Comparison of ENCODE assay signal across 9 mouse cellular contexts in genomic region chr2:4253348-4253747, GRCm38 (mm10).
DNase-seq lines count a peak whose midpoint lies in the region; ATAC-seq and TF ChIP-seq lines count a peak whose summit lies in the region.
"Had no signal": no experiment of that assay in that cellular context is flagged by ENCODE, and none has a peak within 500 bp of the region (broad histone marks: within the 10 kb centered on the region; RNA-seq: fewer than 3 reads in every experiment).

No protein-coding gene starts in this region.

- H3K4me3 ChIP-seq in MEL (ENCODE audit: control insufficient read depth in 1 of 2, insufficient read depth in 1 of 2, low read depth in 2 of 2, low read length in 2 of 2) = no peak overlapping the region
- H3K4me3 ChIP-seq in embryonic fibroblast, embryonic 13.5 days (ENCODE audit: insufficient read depth, low read length) = no peak overlapping the region
- no peak overlapping the region for H3K4me3 ChIP-seq in heart, postnatal 0 days (ENCODE audit: low read depth, low read length)
- no peak overlapping the region for H3K4me3 ChIP-seq in limb, embryonic 11.5 days (ENCODE audit: low read depth, low read length)
- H3K4me3 ChIP-seq in midbrain, embryonic 16.5 days (ENCODE audit: low read depth, low read length) = no peak overlapping the region

- no peak for DNase-seq in frontal cortex, postnatal 25 days (ENCODE audit: low spot score in 2 of 2)
- peak; percentile 28 for DNase-seq in MEL (ENCODE audit: low read depth, low spot score)
- DNase-seq in heart, postnatal 0 days (ENCODE audit: low spot score) = peak; percentile 83
- DNase-seq in limb, embryonic 11.5 days (ENCODE audit: low spot score) = peak; percentile 77
- DNase-seq in c-Kit-positive CD71-positive TER-119-positive erythroid progenitor cells, embryonic 14.5 days (ENCODE audit: low spot score) = no peak

- no peaks in the 10 kb centered on the region for H3K79me2 ChIP-seq in MEL (ENCODE audit: control insufficient read depth, insufficient read depth, low read length, poor library complexity)

- H3K9ac ChIP-seq in MEL (ENCODE audit: control insufficient read depth, low read depth, low read length, poor library complexity, severe bottlenecking) = no peak overlapping the region
- H3K9ac ChIP-seq in heart, postnatal 0 days (replicated peaks; ENCODE audit: low read depth, low read length) = peak overlapping the region; percentile 36; the same call in 1 of the 2 replicates
- H3K9ac ChIP-seq in limb, embryonic 11.5 days (ENCODE audit: low read length) = no peak overlapping the region
- no peak overlapping the region for H3K9ac ChIP-seq in midbrain, embryonic 16.5 days (ENCODE audit: low read depth, low read length)

- peaks cover 0 to 5% of the 10 kb centered on the region in 2 experiments; a peak in 3 of 4 replicates for H3K4me1 ChIP-seq in MEL (ENCODE audit: control insufficient read depth in 1 of 2, insufficient read depth in 2 of 2, low read length in 2 of 2)
- peaks cover 6% of the 10 kb centered on the region for H3K4me1 ChIP-seq in embryonic fibroblast, embryonic 13.5 days (ENCODE audit: control insufficient read depth, insufficient read depth, low read length)
- H3K4me1 ChIP-seq in heart, postnatal 0 days (ENCODE audit: control insufficient read depth, insufficient read depth) = peaks cover 18% of the 10 kb centered on the region
- H3K4me1 ChIP-seq in limb, embryonic 11.5 days (ENCODE audit: control insufficient read depth, insufficient read depth, low read length) = peaks cover 7% of the 10 kb centered on the region; the same call in 1 of the 2 replicates
- H3K4me1 ChIP-seq in midbrain, embryonic 16.5 days (ENCODE audit: control insufficient read depth, insufficient read depth, low read length) = peaks cover 15% of the 10 kb centered on the region

- peaks cover 0 to 5% of the 10 kb centered on the region in 2 experiments; a peak in 3 of 4 replicates for H3K27me3 ChIP-seq in MEL (ENCODE audit: control insufficient read depth in 1 of 2, insufficient read depth in 2 of 2, low read length in 2 of 2)
- H3K27me3 ChIP-seq in heart, postnatal 0 days (ENCODE audit: control insufficient read depth, insufficient read depth, low read length) = no peaks in the 10 kb centered on the region
- no peaks in the 10 kb centered on the region for H3K27me3 ChIP-seq in limb, embryonic 11.5 days (ENCODE audit: control insufficient read depth, insufficient read depth, low read length)
- H3K27me3 ChIP-seq in midbrain, embryonic 16.5 days (ENCODE audit: control insufficient read depth, insufficient read depth, low read depth, low read length) = no peaks in the 10 kb centered on the region

- H3K27ac ChIP-seq in MEL (ENCODE audit: control insufficient read depth, low read depth, low read length) = no peak overlapping the region
- peak overlapping the region; percentile 16; the same call in 1 of the 2 replicates for H3K27ac ChIP-seq in embryonic fibroblast, embryonic 13.5 days (ENCODE audit: insufficient read depth, low read length)
- peak overlapping the region; percentile 94 for H3K27ac ChIP-seq in heart, postnatal 0 days (ENCODE audit: low read depth)
- H3K27ac ChIP-seq in limb, embryonic 11.5 days (replicated peaks; ENCODE audit: low read depth, low read length) = no peak overlapping the region; the same call in 1 of the 2 replicates
- peak overlapping the region; percentile 69 for H3K27ac ChIP-seq in midbrain, embryonic 16.5 days (ENCODE audit: low read length)

- peaks cover 0 to 3% of the 10 kb centered on the region in 2 experiments; a peak in 2 of 4 replicates for H3K36me3 ChIP-seq in MEL (ENCODE audit: control insufficient read depth in 1 of 2, insufficient read depth in 2 of 2, low read length in 2 of 2)
- H3K36me3 ChIP-seq in heart, postnatal 0 days (replicated peaks; ENCODE audit: control insufficient read depth, insufficient read depth, low read length) = no peaks in the 10 kb centered on the region
- H3K36me3 ChIP-seq in limb, embryonic 11.5 days (ENCODE audit: control insufficient read depth, insufficient read depth, low read length) = no peaks in the 10 kb centered on the region
- no peaks in the 10 kb centered on the region for H3K36me3 ChIP-seq in midbrain, embryonic 16.5 days (ENCODE audit: control insufficient read depth, insufficient read depth, low read length)
- H3K36me3 ChIP-seq: G1E had no signal

- 0 out of 2 replicates have a peak, but pooled peaks have one; percentile 44 for ATAC-seq in frontal cortex, adult (ENCODE audit: low TSS enrichment)
- peak; percentile 90 for ATAC-seq in heart, postnatal 0 days (ENCODE audit: insufficient read depth, low read depth)
- peak; percentile 57; the same call in 1 of the 2 replicates for ATAC-seq in limb, embryonic 11.5 days (ENCODE audit: insufficient number of reproducible peaks, low FRiP score, low TSS enrichment, low read depth)
- peak; percentile 69 for ATAC-seq in midbrain, embryonic 16.5 days

- H3K4me2 ChIP-seq in heart, postnatal 0 days (ENCODE audit: low read depth, low read length) = peak overlapping the region; percentile 41
- no peak overlapping the region for H3K4me2 ChIP-seq in limb, embryonic 11.5 days (ENCODE audit: low read depth, severe bottlenecking)
- H3K4me2 ChIP-seq in midbrain, embryonic 16.5 days (ENCODE audit: low read length) = 0 out of 2 replicates have a peak overlapping the region, but pooled peaks have one; percentile 5

- WGBS in heart, postnatal 0 days = 6% methylated on average over 4 of the region's 4 CpGs
- 18% methylated on average over 4 of the region's 4 CpGs for WGBS in limb, embryonic 11.5 days
- WGBS in midbrain, embryonic 16.5 days = 15% methylated on average over 4 of the region's 4 CpGs

- TF ChIP-seq RAD21 in MEL (IDR thresholded peaks at IDR 0.05; ENCODE audit: low read depth, low read length) = 0 out of 2 replicates have a peak, but pooled peaks have one; percentile 4

- no peak for TF ChIP-seq POLR2A in MEL (IDR thresholded peaks at IDR 0.05; ENCODE audit: control insufficient read depth in 1 of 2, insufficient read depth in 1 of 2, low read depth in 1 of 2, low read length in 2 of 2, poor library complexity in 1 of 2)
- no peak for TF ChIP-seq POLR2A in embryonic fibroblast, embryonic 13.5 days (IDR thresholded peaks at IDR 0.05; ENCODE audit: low read depth, low read length)

- no peak for TF ChIP-seq EP300 in MEL (IDR thresholded peaks at IDR 0.05; ENCODE audit: low read depth in 1 of 2, low read length in 2 of 2)
- TF ChIP-seq EP300 in heart, postnatal 0 days (IDR thresholded peaks at IDR 0.05; ENCODE audit: low read depth) = no peak

- TF ChIP-seq CTCF in MEL (IDR thresholded peaks at IDR 0.05 in 2 of 3, conservative IDR thresholded peaks at IDR 0.05 in 1 of 3; ENCODE audit: control insufficient read depth in 1 of 3, insufficient read depth in 1 of 3, low read depth in 2 of 3, low read length in 3 of 3, poor library complexity in 1 of 3, severe bottlenecking in 1 of 3) = peak in 2 of 3 experiments; percentile 26 to 63; a peak in 3 of 6 replicates
- TF ChIP-seq CTCF in embryonic fibroblast, embryonic 13.5 days (IDR thresholded peaks at IDR 0.05; ENCODE audit: borderline replicate concordance, insufficient read depth, low read length) = no peak
- peak; percentile 84 for TF ChIP-seq CTCF in heart, postnatal 0 days (IDR thresholded peaks at IDR 0.05; ENCODE audit: low read depth)

- H3K9me3 ChIP-seq in MEL (replicated peaks; ENCODE audit: insufficient read depth, low read length) = no peaks in the 10 kb centered on the region
- no peaks in the 10 kb centered on the region for H3K9me3 ChIP-seq in heart, postnatal 0 days (replicated peaks; ENCODE audit: control insufficient read depth, low read length)
- no peaks in the 10 kb centered on the region for H3K9me3 ChIP-seq in limb, embryonic 11.5 days (ENCODE audit: control insufficient read depth, low read length)
- H3K9me3 ChIP-seq in midbrain, embryonic 16.5 days (replicated peaks; ENCODE audit: control insufficient read depth, low read length, poor library complexity, severe bottlenecking) = no peaks in the 10 kb centered on the region
- H3K9me3 ChIP-seq: G1E had no signal

TF ChIP-seq in MEL, 35 proteins besides CTCF, POLR2A, EP300 and RAD21:
- TF ChIP-seq JUND (IDR thresholded peaks at IDR 0.05; ENCODE audit: low read depth, low read length) = no peak

Comparison
In these comparisons a context has a peak if more than half of its experiments do, and no peak if none do; other contexts are left out.
1. DNase-seq: peak in MEL (single experiment), heart, postnatal 0 days (single experiment) and limb, embryonic 11.5 days (single experiment); none in frontal cortex, postnatal 25 days (0 of 2) and c-Kit-positive CD71-positive TER-119-positive erythroid progenitor cells, embryonic 14.5 days (single experiment).
2. H3K27ac ChIP-seq: peak in embryonic fibroblast, embryonic 13.5 days (single experiment), heart, postnatal 0 days (single experiment) and midbrain, embryonic 16.5 days (single experiment); none in MEL (single experiment) and limb, embryonic 11.5 days (single experiment).
3. Peak in every context shown above with its lines, with median percentiles within 50 percentile points of each other: ATAC-seq.